In genomic region chr11:108924346-108924745, GRCm38 (mm10) we compare ENCODE assay signal across 10 mouse cellular contexts. TPM values are rescaled to one million over a fixed set of nuclear protein-coding genes. Genes with fewer than 3 reads are reported as not detected.
DNase-seq lines count a peak whose midpoint lies in the region; ATAC-seq lines count a peak whose summit lies in the region.
"Had no signal": no experiment of that assay in that cellular context is flagged by ENCODE, and none has a peak within 500 bp of the region (broad histone marks: within the 10 kb centered on the region; RNA-seq: fewer than 3 reads in every experiment).

No protein-coding gene starts in this region.

- H3K27me3 ChIP-seq in liver, embryonic 11.5 days (replicated peaks; ENCODE audit: control insufficient read depth, insufficient read depth, low read length), result peaks cover 50% of the 10 kb centered on the region
- H3K27me3 ChIP-seq in forebrain, embryonic 16.5 days (replicated peaks; ENCODE audit: control insufficient read depth, insufficient read depth, low read length), result no peaks in the 10 kb centered on the region
- no peaks in the 10 kb centered on the region for H3K27me3 ChIP-seq in limb, embryonic 12.5 days
- H3K27me3 ChIP-seq in stomach, embryonic 14.5 days (ENCODE audit: control insufficient read depth, insufficient read depth, low read length), result no peaks in the 10 kb centered on the region
- H3K27me3 ChIP-seq: Patski had no signal

- DNase-seq in liver, embryonic 11.5 days (ENCODE audit: low spot score), result no peak
- DNase-seq in liver (no peak), adipocyte (ENCODE audit: low spot score) (no peak)
- no peak for DNase-seq in left cerebral cortex, adult 11 months (ENCODE audit: low spot score)
- DNase-seq: cerebellum, adult 11 months had no signal

- no peak overlapping the region for H3K27ac ChIP-seq in liver, embryonic 11.5 days (ENCODE audit: low read depth, low read length)
- no peak overlapping the region for H3K27ac ChIP-seq in forebrain, embryonic 16.5 days (ENCODE audit: low read length)
- peak overlapping the region; percentile 99 for H3K27ac ChIP-seq in limb, embryonic 12.5 days
- no peak overlapping the region for H3K27ac ChIP-seq in stomach, embryonic 14.5 days (ENCODE audit: low read length)

- no peaks in the 10 kb centered on the region for H3K9me3 ChIP-seq in liver, embryonic 11.5 days (ENCODE audit: control insufficient read depth, low read length)
- H3K9me3 ChIP-seq in forebrain, embryonic 16.5 days (ENCODE audit: control insufficient read depth, low read length), result no peaks in the 10 kb centered on the region
- H3K9me3 ChIP-seq in limb, embryonic 12.5 days, result no peaks in the 10 kb centered on the region
- H3K9me3 ChIP-seq in stomach, embryonic 14.5 days (ENCODE audit: control insufficient read depth, low read depth, low read length), result no peaks in the 10 kb centered on the region
- H3K9me3 ChIP-seq: megakaryocyte, embryonic 14.5 days had no signal

- no peak for ATAC-seq in liver, embryonic 11.5 days (replicated peaks; ENCODE audit: low FRiP score)
- no peak for ATAC-seq in forebrain, embryonic 16.5 days
- ATAC-seq in limb, embryonic 12.5 days (ENCODE audit: insufficient number of reproducible peaks, insufficient read depth, low FRiP score, low TSS enrichment, low read depth), result no peak
- ATAC-seq in stomach, embryonic 14.5 days (ENCODE audit: insufficient number of reproducible peaks, insufficient read depth, low FRiP score, low read depth), result no peak
- ATAC-seq: Patski had no signal

- H3K36me3 ChIP-seq in liver, embryonic 11.5 days (ENCODE audit: control insufficient read depth, insufficient read depth, low read length), result no peaks in the 10 kb centered on the region
- H3K36me3 ChIP-seq in forebrain, embryonic 16.5 days (ENCODE audit: control insufficient read depth, insufficient read depth), result no peaks in the 10 kb centered on the region
- H3K36me3 ChIP-seq in limb, embryonic 12.5 days, result peaks cover 27% of the 10 kb centered on the region; the same call in 1 of the 2 replicates
- peaks cover 2% of the 10 kb centered on the region for H3K36me3 ChIP-seq in stomach, embryonic 14.5 days (ENCODE audit: control insufficient read depth, insufficient read depth, low read length)

- H3K4me1 ChIP-seq in liver, embryonic 11.5 days (replicated peaks; ENCODE audit: control insufficient read depth, insufficient read depth, low read length), result peaks cover 7% of the 10 kb centered on the region
- H3K4me1 ChIP-seq in forebrain, embryonic 16.5 days (replicated peaks; ENCODE audit: control insufficient read depth, insufficient read depth, low read length), result peaks cover 79% of the 10 kb centered on the region
- H3K4me1 ChIP-seq in limb, embryonic 12.5 days (replicated peaks), result peaks cover 69% of the 10 kb centered on the region
- peaks cover 35% of the 10 kb centered on the region for H3K4me1 ChIP-seq in stomach, embryonic 14.5 days (ENCODE audit: control insufficient read depth, insufficient read depth, low read length)

- H3K9ac ChIP-seq in liver, embryonic 11.5 days (ENCODE audit: low read depth, low read length), result no peak overlapping the region
- no peak overlapping the region; the same call in 1 of the 2 replicates for H3K9ac ChIP-seq in forebrain, embryonic 16.5 days (replicated peaks; ENCODE audit: low read depth, low read length)
- H3K9ac ChIP-seq in limb, embryonic 12.5 days (replicated peaks), result peak overlapping the region; percentile 95
- H3K9ac ChIP-seq in stomach, embryonic 14.5 days (replicated peaks; ENCODE audit: low read depth, low read length), result no peak overlapping the region

- H3K4me3 ChIP-seq in liver, embryonic 11.5 days (ENCODE audit: low read depth, low read length), result 0 out of 2 replicates have a peak overlapping the region, but pooled peaks have one; percentile 3
- peak overlapping the region; percentile 94 for H3K4me3 ChIP-seq in forebrain, embryonic 16.5 days (replicated peaks; ENCODE audit: low read length)
- H3K4me3 ChIP-seq in limb, embryonic 12.5 days (replicated peaks), result peak overlapping the region; percentile 92
- peak overlapping the region; percentile 72; the same call in 1 of the 2 replicates for H3K4me3 ChIP-seq in stomach, embryonic 14.5 days (ENCODE audit: low read depth, low read length)
- H3K4me3 ChIP-seq: megakaryocyte, embryonic 14.5 days had no signal

- peak overlapping the region; percentile 33 for H3K4me2 ChIP-seq in liver, embryonic 11.5 days
- H3K4me2 ChIP-seq in forebrain, embryonic 16.5 days (ENCODE audit: low read length), result peak overlapping the region; percentile 95
- H3K4me2 ChIP-seq in limb, embryonic 12.5 days, result peak overlapping the region; percentile 88
- peak overlapping the region; percentile 87 for H3K4me2 ChIP-seq in stomach, embryonic 14.5 days (replicated peaks; ENCODE audit: low read depth, low read length)

- 8% methylated on average over 5 of the region's 5 CpGs for WGBS in liver, embryonic 11.5 days
- 13% methylated on average over 5 of the region's 5 CpGs for WGBS in forebrain, embryonic 16.5 days
- WGBS in limb, embryonic 12.5 days, result 0% methylated on average over 5 of the region's 5 CpGs
- 20% methylated on average over 5 of the region's 5 CpGs for WGBS in stomach, embryonic 14.5 days

RNA-seq across cellular contexts. Expression of gene Axin2, which starts 4.2 kb away (rescaled TPM):
- 1.7 and 2.3 TPM in 2 replicates for polyA plus RNA-seq in liver, embryonic 11.5 days (2014; fragmentation: Nextera tagmentation; extraction: Ambion mirVana)
- polyA plus RNA-seq in forebrain, embryonic 16.5 days (2015; fragmentation: Nextera tagmentation; extraction: Ambion mirVana), result 5.9 and 8.4 TPM in 2 replicates
- 19.6 and 20.2 TPM in 2 replicates for polyA plus RNA-seq in limb, embryonic 12.5 days (2016; fragmentation: Nextera tagmentation; extraction: Ambion mirVana)
- 3.9 and 7.0 TPM in 2 replicates for polyA plus RNA-seq in stomach, embryonic 14.5 days (2014; fragmentation: Nextera tagmentation; extraction: Ambion mirVana)

Comparison
In these comparisons a context has a peak if more than half of its experiments do, and no peak if none do; other contexts are left out.
1. H3K4me2 ChIP-seq: peak in every context shown above with its lines; median percentile 95 in forebrain, embryonic 16.5 days; 88 in limb, embryonic 12.5 days; 87 in stomach, embryonic 14.5 days; 33 in liver, embryonic 11.5 days.
2. H3K4me3 ChIP-seq: peak in every context shown above with its lines; median percentile 94 in forebrain, embryonic 16.5 days; 92 in limb, embryonic 12.5 days; 72 in stomach, embryonic 14.5 days; 3 in liver, embryonic 11.5 days.